Mouse (Mus musculus): ENCODE measurements around the gene Borcs5.

Borcs5 gene

DNA sequence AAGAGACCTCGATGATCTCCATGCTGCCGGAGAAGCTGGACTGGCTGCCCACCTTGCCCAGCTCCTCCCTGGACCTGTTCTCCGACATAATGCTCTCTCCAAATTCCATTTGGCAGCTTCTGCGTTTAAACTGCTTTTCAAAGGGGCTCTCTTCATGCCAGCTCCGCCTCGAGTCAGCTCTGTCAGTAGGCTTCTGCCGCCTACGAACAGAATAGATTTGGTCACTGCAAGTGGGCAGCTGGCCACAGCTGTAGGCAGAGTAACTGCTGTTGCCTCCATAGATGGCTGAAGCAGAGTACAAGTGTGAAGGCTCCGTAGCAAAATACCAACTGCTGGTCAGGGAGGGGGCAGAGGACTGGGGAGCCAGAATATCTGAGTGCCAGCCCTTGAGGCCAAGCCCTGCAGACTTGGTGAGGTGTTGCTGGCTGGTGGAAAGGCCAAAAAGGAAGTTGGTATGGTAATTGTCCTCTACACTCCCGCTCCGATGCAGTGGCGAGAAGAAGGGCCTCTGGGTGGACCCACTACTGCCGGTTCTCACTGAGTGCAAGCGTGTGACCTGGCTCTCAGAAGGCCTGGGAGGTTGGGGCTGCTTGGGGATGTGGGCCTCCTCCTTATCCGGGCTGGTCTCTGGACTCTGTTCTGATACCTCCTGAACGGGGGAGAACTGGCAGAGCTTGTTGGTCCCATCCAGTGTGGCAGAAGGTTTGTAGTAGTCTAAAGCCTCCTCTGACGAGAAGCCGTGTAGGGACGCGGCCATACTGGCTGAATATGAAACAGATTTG is 78.8 kb downstream of the Borcs5 start:
- no peak for DNase-seq (ENCODE audit: low spot score)

- DNase-seq (ENCODE audit: low spot score) = no peak
Measured at GRCm38 (mm10) chr6:134718668-134719065, 79.4 kb downstream of the Borcs5 start.

- no peak for DNase-seq (ENCODE audit: low spot score)
Measured at GRCm38 (mm10) chr6:134719156-134719555, 79.8 kb downstream of the Borcs5 start.

GRCm38 (mm10) chr6:134720150-134720549 is 80.8 kb downstream of the Borcs5 start:
- DNase-seq (ENCODE audit: low spot score) = no peak

DNA sequence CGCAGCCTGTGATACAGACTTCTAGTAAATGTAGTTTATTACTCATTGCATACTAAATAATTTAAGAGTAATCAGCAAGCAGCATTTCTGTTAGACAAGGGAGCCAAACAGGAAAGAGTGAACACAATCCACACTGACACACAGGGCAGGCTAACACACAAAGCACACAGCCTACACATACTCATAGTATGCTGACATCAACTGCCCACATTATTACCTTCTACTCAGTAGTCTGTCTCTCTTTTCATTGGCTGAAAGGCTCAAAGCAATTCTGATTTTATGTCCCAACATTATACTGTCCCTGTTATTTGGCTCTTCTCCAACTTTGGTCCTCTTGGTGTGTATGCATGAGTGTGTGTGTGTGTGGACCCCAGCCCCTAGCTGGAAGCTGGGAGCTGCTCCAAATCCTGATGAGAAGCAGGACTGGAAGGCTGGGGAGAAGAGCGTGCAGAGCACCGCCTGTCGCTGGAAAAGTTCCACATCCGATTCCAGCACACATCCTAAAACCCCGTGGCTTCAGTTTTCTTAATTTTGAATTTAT is 82.5 kb downstream of the Borcs5 start:
- no peak for DNase-seq (ENCODE audit: low spot score)

DNA sequence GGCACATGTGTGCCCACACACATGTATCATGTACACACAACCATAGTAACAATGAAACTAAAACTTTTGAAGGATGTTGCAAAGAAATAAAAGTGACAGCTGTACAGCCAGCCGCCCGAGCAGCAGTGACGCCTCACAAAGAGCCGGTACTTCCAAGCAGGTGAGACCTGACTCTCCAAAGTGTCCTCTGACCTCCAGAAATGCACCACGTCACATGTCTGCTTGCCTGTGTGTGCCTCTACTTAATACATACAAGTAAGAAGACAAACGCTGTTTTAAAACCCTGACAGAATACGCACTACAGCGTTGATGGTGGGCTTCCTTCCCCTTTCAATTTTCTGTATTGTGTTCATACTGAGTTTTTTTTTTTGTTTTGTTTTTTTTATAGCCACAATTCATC is 83.6 kb downstream of the Borcs5 start:
- DNase-seq (ENCODE audit: low spot score) = no peak

- no peak for DNase-seq (ENCODE audit: low spot score)
Measured at GRCm38 (mm10) chr6:134723326-134723725, 84.0 kb downstream of the Borcs5 start.

GRCm38 (mm10) chr6:134723833-134724553 is 84.7 kb downstream of the Borcs5 start:
- no peak for DNase-seq (ENCODE audit: low spot score)

- DNase-seq (ENCODE audit: low spot score) = no peak
Measured at GRCm38 (mm10) chr6:134725406-134725805, 86.1 kb downstream of the Borcs5 start.

DNA sequence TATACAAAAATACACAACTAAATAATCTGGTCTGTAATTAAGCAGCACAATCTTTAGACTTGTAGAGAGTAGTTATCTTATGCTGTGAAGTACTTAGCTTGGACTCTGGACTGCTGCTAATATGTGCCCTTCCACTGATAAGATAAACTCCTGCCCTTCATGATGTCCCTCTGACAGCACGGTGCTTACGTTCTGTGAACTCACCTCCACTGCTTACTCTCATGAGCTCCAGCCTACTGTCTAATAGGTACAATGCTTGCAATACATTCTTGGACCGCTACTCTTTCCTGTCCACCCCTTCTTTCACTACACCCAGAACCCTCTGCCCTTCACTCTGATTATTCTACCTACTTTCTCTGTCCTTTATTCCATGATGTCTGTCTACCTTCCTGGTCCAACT is 91.7 kb downstream of the Borcs5 start:
- DNase-seq (ENCODE audit: low spot score) = peak; percentile 20

- DNase-seq (ENCODE audit: low spot score) = no peak
Measured at GRCm38 (mm10) chr6:134732813-134733212, 93.5 kb downstream of the Borcs5 start.

DNA sequence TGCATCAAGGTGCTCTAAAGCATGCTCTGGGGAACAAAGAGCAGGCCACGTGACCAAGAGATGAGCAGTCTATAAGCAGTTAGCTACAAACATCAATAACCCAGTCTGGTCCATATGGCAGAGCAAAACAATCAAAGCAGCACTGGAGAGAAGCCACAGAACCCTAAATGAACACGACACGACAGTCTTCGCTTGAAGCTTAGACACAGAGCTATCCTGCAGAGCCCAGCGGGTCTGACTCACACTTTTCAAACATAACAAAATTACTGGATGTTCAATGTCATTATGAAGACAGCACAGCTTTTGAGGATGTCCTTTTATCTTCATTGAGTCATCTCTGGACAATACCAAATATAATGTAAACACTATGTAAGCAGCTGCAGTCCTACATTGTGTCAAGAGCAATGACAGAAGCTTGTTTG is 94.5 kb downstream of the Borcs5 start:
- DNase-seq (ENCODE audit: low spot score) = no peak

GRCm38 (mm10) chr6:134736853-134737252 is 97.5 kb downstream of the Borcs5 start:
- no peak for DNase-seq (ENCODE audit: low spot score)

DNA sequence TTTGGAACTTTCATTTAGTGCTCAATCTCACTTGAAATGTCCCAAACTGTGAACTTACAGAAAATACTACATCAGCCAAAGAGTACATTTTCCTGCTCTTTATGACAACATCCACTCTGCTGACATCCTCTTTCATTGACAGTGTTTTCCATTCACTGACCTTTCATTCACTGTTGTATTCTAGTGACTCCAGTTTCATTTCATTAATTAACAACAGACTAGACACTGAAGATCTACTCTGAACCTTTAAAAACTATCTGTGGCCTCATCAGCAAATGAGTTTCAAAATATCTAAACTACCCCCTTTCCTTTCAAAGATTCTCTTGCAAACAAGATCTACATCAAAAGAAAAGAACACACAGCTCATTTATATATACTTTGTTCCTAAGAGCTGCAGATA is 104.3 kb downstream of the Borcs5 start:
- DNase-seq (ENCODE audit: low spot score) = no peak

DNA sequence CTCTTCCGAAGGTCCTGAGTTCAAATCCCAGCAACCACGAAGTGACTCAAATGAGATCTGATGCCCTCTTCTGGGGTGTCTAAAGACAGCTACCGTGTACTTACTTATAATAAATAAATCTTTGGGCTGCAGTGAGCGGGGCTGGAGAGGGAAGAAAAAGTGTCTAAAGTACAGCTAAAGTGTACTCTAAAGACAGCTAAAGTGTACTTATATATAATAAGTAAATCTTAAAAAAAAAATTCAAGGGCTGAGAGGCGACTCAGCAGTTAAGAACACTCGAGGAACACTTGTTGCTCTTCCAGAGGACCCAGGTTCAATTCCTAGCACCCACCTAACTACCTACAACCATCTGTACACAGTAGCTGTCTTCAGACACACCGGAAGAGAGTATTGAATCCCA is 106.6 kb downstream of the Borcs5 start:
- DNase-seq (ENCODE audit: low spot score) = no peak

GRCm38 (mm10) chr6:134748126-134748525 is 108.8 kb downstream of the Borcs5 start:
- DNase-seq (ENCODE audit: low spot score) = no peak

DNA sequence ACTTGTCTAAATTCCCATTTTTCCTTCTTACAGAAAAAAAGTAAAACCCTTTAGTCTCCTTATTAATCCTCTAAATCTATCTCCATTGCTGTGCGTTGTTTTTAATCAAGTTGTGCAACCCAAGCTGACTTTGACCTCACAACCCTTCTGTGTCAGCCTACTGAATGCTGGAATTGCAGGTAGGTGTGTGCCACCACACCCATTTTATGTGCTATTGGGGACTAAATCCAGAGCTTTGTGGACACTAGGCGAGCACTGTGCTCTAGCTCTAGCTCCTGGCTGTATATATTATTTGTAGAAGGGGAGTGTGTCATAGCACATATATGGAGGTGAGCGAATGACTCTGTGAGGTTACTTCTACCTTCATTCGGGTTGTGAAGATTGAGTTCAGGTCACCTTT is 111.8 kb downstream of the Borcs5 start:
- DNase-seq (ENCODE audit: low spot score) = no peak

- DNase-seq (ENCODE audit: low spot score) = no peak
Measured at GRCm38 (mm10) chr6:134751883-134752647, 112.8 kb downstream of the Borcs5 start.

DNA sequence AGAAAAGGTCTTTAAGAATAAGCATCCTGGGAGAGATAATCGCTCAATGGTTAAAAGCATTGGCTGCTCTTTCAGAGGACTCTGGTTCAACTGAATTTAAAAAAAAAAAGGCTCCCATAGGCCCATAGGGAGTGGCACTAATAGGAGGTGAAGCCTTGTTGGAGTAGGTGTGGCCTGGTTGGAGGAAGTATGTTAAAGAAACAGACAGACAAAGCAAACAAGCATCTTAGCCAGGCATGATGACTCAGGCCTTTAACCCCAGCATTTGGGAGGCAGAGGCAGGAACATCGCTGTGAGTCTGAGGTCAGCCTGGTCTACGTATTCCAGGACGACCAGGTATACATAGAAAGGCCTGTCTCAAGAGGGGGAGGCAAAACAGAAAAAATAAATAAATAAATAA is 114.1 kb downstream of the Borcs5 start:
- peak; percentile 49 for DNase-seq (ENCODE audit: low spot score)

- no peak for DNase-seq (ENCODE audit: low spot score)
Measured at GRCm38 (mm10) chr6:134753858-134754257, 114.5 kb downstream of the Borcs5 start.

- DNase-seq (ENCODE audit: low spot score) = no peak
Measured at GRCm38 (mm10) chr6:134756058-134756457, 116.7 kb downstream of the Borcs5 start.
